Mouse (Mus musculus): ENCODE measurements around the gene Zfp280c.

Gene Zfp280c

DNA sequence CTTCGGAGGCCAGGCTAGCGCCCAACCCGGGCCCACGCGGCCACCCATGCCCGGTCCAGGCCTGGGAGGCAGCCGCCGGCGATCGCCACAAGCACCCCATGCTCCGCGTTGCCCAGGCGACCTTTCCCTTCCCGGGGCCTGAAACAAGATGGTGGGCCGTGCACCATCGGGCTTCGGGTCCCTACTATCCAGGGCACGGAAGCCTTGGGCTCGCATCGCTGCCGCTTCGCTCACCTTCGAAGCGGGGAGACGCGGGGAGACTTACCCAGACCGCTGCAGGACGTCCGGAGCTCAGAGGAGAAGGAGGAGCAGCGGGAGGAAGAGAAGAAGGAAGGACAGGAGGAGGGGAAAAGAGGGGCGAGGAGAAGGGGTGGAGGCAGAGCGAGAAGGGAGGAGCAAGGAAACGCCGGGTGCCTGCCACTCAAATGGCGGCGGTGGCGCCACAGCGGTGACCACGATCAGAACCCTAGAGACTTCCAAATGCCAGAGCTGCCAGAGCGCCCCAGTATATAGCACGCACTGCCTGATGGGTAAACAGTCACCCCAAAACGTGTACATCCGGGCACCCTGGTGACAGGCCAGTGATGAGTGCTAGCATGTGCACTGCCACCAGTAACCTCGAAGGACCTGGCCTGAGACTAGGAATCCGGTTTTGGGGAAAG, at the start of gene Zfp280c:
TSS of gene Zfp280c (minus strand) at position 406 of the 662 bp plus-strand sequence.
- DNase-seq (ENCODE audit: low spot score in 2 of 2) = peak; percentile 48 to 62

DNA sequence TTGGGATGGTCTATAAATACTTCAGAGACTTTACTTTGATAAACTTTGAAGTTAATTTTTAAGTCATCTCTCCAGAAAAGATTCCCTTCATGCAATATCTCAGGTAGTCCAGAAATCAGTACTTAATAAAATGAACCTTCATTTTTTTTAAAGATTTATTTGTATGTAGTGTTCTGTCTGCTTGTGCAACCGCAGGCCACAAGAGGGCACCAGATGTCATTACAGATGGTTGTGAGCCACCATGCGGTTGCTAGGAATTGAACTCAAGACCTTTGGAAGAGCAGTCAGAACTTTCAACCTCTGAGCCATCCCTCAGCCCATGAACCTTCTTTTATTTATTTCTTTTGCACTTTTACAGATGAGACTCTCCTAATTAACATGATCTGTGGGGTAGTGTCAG, 42.7 kb upstream of the Zfp280c start:
- DNase-seq (ENCODE audit: low spot score in 2 of 2) = no peak

DNA sequence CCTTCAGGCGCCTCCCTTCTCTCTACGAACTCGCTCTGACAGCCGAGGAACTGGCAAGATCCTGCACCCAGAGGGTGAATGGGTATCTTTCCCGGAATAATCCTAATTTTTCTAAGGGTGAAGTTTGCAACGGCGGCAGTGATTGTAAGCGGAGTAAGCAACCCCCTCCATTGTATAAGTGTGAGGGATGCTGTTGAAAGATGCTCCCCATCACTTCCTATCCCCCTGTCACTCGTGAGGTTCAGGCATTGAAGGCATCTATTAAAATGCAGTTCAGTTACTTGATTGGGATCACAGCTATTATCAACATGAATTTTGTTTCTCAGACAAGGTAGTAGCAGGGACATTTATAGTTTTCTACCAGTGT, 29.7 kb upstream of the Zfp280c start:
- DNase-seq (ENCODE audit: low spot score in 2 of 2) = no peak

DNA sequence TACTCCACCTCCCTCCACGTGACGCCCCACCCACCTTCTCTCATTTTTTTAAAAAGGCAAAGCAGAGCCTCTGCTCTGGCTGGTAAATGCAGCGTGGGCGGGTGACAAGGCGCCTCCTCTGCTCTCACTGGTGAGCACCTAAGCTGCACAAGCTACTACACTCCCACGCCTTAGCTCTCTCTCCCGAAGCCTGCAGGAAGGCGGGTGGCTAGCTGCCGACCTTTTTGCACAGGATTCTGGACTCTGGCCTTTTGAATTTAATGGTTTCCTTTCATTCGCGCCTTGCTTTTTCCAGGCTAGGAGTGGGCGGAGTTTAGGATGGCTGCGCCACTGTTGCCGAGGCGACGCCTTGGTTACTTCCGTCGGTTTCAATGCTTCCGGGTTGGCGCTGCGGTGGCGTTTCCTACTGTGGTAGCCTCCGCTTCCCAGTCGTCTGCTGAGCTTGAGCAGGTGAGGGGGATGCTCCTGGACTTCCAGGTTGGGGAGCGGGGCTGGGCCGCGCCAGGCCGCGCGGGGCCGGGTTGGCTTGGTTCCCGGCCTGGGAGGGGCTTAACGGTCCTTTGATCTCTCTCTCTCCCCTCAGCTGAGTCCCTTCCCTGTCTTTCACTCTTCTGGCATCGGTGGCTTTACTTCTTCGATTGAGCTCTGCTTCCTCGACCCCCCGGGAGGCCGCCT, 29.2 kb upstream of the Zfp280c start, which contains the start of gene Slc25a14:
TSS of gene Slc25a14 (plus strand) at position 35 of the 675 bp plus-strand sequence.
- DNase-seq (ENCODE audit: low spot score in 2 of 2) = peak; percentile 59 to 76

DNA sequence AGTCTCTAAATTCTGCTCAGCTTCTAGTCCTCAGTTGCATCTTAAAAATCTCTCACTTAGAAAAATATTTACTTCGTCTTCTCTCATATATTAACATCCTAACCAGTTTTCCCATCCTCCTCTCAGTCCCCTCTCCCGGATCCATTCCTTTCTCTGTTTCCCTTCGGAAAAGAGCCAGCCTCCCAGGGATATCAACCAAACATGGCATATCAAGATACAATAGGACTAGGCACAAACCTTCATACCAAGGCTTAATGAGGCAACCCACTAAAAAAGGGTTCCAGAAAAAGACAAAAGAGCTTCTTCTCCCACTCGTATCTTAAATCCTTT, 28.7 kb upstream of the Zfp280c start:
- no peak for DNase-seq (ENCODE audit: low spot score in 2 of 2)

DNA sequence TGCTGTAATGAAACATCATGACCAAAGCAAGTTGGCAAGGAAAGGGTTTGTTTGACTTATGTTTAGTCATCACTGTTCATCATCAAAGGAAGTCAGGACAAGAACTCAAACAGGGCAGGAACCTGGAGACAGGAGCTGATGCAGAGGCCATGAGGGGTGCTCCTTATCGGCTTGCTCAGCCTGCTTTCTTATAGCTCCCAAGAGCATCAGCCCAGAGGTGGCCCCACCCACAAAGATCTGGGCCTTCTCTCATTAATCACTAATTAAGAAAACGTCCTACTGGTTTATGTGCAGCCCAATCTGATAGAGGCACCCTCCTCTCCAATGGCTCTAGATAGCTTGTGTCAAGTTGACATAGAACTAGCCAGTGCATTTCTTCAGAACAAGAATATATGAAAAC, 10.6 kb upstream of the Zfp280c start:
- no peak for DNase-seq (ENCODE audit: low spot score in 2 of 2)

DNA sequence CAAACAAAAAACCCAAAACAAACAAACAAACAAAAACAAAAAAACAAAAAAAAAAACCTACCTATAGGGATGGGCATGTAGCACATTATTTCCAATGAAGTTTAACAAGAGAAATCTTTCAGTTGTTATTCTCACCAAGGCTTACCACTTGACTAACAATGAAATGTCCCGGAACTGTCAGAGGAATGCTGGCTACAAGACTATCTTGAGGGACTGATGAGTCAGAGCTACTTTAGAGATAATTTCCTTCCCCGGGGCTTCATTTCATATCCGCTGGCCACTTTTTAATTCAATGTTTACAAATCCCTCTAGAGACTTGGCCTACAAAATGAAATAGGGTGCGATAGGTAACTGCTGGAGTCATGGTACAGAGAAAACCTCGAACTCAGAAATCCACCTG, 2.6 kb upstream of the Zfp280c start:
- no peak for DNase-seq (ENCODE audit: low spot score in 2 of 2)

DNA sequence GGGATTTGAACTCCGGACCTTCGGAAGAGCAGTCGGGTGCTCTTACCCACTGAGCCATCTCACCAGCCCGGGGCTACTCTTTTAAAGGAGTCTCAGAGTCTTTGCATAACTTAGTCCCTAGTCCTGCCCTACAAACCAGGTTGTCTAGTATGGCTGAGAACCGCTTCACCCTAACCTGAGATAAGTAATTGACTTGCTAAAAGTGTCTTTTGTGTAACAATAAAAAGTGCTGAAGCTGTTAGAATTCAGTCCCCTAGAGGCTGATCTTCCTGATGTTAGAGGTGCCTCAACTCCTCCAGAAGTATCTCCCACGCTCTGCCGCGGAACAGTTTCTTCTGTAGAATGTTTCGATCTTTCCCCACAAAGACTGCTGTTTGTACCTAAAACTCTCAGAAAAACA, 1.7 kb upstream of the Zfp280c start:
- DNase-seq (ENCODE audit: low spot score in 2 of 2) = no peak

DNA sequence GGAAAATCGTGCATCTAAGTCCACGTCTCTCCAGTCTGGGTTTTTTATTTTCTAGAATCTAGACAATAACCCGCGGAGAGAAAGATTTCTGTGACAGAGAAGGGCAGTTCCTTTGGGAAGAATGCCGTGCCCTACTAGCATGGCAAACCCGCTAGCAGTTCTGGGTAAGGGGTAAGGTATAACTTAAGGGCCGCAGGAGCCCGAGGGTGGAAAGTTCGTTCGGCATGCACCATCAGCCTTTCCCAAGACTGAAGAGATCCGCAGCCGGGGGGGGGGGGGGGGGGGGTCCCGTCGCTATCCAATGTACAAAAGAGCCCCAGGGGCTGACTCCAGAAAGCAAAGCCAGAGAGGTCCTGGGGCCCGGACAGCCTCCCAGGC, 594 bp downstream of the Zfp280c start:
- DNase-seq (ENCODE audit: low spot score in 2 of 2) = no peak

DNA sequence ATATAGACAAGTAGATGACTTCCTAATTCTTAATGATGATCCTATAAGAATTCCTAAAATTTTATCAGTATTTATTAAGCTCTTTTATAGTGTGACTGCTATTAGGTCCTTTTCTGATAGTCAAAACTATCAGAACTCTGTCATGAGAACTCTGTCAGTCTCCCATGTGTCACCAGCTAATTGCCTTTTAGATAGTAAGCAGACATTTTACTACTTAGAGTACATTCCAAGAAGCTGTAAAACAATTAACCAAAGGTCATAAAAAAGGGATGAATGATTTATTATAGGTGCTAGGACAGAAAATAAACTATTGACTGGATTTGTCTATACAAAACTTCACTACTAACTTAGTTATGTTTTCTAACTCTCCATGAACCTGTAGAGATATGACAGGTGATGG, 11.0 kb downstream of the Zfp280c start:
- no peak for DNase-seq (ENCODE audit: low spot score in 2 of 2)

DNA sequence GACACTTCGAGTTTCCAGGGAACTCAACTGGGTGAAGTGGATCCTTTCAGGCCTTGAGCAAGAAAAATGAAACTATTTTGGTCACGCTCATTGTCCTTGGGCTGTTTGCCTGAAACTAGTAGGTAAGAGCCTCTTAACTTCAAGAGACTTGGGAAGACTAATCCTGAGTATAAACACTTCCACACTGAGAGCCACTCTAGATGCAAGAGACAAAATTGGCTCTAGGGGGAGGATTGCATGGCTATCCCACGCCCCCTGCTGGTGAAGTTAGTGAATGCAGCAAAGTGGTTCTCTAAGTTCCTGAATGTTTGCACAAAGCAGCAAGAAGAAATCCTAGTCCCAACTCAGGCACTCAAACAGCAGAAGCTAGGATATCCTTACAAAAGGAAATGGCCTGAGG, 62.1 kb downstream of the Zfp280c start:
- DNase-seq (ENCODE audit: low spot score in 2 of 2) = peak; percentile 44 to 77

DNA sequence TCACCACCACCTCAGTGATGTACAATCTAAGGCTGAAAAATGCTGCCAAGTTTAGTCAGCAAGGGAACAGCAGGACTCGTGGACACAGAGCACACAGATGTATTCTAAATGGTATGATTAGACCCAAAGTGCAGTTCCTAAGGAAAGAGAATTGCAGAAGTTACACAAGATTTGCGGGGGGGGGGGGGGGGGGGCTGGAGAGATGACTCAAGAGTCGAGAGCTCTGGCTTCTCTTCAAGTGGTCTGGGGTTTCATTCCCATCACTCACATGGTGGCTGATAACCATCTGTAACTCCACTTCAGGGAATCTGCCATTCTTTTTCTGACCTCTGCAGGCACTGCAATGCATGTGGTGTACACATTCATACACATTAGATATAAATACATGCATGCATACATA, 67.9 kb downstream of the Zfp280c start:
- no peak for DNase-seq (ENCODE audit: low spot score in 2 of 2)

DNA sequence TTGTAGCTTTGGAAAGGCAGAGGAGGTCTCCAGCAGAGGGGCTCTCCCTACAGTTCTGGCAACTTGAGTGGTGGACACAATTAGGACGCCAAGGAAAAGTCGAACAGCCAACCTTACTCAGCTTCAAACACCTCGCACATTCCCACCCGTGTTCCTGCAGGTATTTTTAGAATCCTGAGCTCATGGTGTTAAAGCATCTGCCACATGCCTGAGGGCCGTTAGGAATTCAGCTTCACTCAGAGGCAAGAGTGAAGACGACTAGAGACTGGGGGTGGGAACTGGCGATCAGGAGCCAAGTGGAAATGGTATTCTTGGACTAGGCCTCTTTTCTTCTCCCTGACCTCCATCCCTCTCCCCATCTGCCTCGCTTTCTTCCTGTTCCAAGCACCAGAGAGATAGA, 68.4 kb downstream of the Zfp280c start:
- no peak for DNase-seq (ENCODE audit: low spot score in 2 of 2)

DNA sequence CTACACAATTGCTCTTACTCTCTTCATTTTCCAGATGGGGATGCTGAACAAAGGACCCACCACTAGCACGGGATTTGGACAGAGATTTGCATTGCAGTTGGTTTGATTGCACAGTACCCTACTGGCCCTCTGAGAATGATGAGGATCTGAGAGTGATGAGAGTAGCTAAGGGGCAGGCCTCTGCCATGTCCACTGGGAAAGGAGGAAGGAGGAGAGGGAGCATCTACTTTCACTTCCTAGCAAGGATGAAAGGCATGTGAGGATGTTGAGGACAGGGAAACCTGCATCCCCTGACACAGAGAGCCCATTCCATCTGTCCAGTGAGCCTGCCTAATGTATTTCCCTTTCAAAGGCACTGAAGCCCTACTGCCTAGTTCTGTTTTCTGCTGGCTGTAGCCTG, 69.0 kb downstream of the Zfp280c start:
- DNase-seq (ENCODE audit: low spot score in 2 of 2) = no peak

DNA sequence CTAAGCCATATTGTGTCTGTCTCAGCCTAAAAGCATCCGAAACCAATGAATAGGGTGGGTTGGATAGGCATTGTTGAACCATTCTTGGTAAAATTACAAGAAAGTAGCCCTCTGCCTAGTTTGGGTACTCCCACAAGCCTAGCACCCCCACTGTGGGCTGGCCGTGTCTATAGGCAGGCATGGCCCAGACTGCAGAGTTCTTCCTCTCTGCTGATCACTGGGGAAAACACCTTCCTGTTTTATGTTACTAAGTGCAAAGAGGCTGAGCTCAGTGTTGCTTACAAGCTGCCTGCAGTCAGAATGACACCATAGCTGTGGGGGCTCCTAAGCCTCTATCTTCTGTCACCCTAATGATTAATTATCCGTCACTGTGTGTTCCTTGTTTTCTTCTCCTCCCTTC, 70.8 kb downstream of the Zfp280c start:
- no peak for DNase-seq (ENCODE audit: low spot score in 2 of 2)

DNA sequence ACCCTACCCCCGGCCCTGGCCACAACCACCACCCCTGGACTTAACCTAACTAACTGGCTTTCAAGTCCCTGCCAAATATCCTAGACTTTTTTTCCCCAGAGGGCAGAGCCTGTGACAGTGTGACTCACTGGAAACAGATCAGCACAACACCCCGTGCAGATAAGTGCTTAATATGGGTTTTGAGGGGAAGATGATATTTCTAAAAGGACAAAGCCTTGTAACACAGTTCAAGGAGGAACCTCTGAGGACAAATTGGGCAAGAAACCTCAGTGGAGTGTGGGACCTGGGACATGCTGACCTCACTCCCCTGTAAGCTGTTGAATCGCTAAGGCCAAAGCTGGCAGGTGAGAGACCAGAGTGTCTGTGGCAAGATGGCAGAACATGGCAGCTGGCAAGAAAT, 72.7 kb downstream of the Zfp280c start:
- no peak for DNase-seq (ENCODE audit: low spot score in 2 of 2)

DNA sequence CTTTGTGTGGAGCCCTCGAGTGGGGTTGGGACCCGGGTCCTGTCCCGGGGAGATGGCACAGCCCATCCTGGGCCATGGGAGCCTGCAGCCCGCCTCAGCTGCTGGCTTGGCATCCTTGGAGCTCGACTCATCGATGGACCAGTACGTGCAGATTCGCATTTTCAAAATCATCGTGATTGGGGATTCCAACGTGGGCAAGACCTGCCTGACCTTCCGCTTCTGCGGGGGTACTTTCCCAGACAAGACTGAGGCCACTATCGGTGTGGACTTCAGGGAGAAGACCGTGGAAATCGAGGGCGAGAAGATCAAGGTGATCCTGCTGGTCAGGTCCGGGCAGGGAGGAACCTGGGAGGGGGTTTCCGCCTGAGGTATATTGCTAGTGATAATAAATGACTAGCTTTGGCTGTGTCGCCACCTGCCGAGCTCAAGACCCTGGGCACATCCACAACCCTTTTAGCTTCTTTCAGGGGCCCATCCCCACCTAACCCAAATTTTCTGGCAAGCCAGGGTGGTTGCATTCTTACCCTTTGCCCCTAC, 74.7 kb downstream of the Zfp280c start:
- no peak for DNase-seq (ENCODE audit: low spot score in 2 of 2)

DNA sequence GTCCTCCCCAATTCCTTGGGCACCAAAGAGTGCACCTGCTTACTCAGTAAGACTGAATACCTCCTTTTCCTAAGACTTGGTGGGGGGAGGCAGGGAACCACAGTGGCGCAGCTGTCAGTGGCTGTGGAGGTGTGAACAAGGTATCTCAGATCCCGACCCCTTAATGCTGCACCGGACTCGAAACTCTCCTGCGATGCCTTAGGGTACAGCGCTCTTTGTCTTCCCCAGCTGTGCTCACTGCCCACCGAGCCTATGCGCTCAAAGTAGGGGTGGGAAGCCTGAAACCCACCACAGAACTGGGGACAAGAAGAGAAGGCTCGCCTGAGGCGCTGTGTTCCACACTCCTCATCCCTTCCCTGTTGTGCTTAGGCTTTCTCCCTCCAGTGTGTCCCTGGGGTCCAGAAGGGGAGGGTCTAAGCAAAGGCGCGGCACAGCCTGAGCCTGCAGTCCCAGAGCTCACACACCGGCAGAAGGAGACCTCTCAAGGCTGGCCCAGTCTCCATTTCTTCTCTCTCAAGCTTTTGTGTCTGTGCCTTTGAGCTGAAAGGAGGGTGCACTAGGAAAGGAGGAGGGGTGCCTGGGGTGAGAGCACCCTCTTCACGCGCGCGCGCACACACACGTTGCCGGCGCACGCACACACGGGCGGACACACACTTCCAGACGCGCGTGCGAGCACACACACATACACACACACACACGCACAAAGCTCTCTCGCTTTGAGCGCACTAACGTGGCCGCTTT, 75.3 kb downstream of the Zfp280c start, which contains the start of gene Rab33a:
TSS of gene Rab33a (plus strand) at position 478 of the 741 bp plus-strand sequence.
- DNase-seq (ENCODE audit: low spot score in 2 of 2) = no peak

DNA sequence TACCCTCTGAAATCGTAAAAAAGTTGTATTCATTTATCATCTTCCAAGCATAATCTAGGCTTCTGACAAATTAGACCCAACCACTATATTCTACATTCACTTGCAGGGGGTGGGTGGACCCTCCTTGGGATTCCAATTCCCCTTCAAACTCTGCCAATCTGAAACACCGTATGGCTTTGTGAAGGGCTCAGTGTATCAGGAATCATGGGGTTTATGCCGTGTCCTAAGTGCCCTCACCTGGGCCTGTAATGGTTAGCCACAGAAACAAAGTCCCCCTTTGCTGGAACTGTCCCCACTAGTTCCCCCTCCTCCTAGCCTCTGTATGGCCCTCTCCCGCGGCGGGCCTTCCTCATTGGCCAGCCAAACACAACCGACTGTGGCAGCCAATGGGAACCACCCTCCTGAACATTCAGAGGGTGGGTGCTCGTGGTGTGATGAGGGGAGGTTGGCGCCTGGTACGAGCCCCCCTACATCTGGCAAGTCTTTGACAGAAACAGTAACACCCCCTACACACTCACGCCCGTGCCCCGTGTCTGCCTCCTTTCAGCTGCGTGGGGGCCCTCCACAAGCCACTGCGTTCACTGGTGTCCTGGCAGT, 76.0 kb downstream of the Zfp280c start:
- no peak for DNase-seq (ENCODE audit: low spot score in 2 of 2)

DNA sequence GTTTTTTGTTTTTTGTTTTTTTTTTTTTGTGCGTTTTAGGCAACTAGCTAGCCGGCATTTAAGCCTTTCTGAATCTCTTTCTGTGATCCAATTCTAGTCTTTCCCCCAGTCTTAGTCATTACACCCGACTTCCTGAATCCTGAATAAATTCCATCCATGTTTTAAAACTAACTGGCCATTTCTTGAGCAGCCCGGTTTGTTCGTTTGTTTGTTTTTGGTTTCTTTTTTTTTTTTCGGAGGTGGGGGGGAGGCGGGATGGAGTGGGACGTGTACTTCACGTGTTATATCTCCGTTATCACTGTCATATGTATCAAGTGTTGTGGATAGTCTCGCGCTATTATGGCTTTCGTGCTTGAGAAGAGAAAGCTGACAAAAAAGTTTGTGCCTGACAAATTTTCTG, 80.5 kb downstream of the Zfp280c start:
- DNase-seq (ENCODE audit: low spot score in 2 of 2) = no peak

DNA sequence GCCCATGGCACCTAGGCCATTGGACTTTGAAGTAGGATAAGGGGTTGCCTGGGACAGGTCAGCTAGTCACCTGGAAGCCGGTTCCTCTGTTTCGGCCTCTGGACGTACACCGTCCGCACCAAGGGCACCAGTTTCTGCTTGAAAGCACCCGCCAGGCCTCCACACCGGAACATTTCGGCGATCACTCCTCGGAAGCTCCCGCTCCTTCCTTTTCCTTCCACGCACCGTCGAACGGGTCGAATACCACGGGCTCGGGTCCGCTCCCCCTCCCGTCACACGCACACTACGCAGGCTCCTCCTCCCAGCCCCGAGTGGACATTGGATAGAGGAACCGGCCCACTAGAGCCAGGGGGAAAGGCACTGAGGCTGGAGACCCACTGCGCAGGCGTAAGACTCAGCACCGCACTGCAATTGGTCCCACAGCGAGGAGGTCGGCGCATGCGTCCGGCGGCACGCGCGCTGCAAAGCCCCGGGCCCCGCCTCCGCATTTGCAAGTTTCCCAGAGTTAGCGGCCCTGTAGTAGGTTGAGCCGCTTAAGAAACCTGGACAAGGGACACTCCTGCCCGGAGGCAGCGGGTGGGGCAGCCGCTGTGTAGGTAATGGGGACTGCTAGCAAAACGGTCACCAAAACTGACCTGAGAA, 81.0 kb downstream of the Zfp280c start, which contains the start of gene Aifm1:
TSS of gene Aifm1 (minus strand) at position 398 of the 642 bp plus-strand sequence.
- peak; percentile 85 to 89 for DNase-seq (ENCODE audit: low spot score in 2 of 2)

DNA sequence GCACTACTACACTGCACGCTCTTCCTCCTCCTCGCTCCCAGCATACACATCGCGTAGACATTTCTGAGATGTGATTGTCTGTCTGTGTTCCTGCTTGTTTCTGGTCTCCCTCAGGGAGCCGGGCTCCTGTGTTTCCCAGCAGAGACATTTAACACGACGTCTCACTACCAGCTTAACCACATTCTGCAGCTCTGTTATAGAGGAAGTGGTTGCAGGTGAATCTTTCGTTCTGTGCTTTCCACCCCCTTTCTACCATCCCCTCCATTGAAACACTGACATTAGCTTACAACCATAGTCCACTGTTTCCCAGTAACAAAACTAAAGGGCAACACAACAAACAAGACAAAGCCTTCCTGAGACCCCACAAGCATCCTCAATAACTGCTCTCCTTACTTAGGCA, 100.5 kb downstream of the Zfp280c start:
- DNase-seq (ENCODE audit: low spot score in 2 of 2) = no peak

Data from urinary bladder, postnatal 4 days (tissue).